Mouse (Mus musculus) lung, embryonic 15.5 days (tissue): Measurements from ENCODE around the gene Fabp6. TPM values are rescaled to one million over a fixed set of nuclear protein-coding genes. Genes with fewer than 3 reads are reported as not detected.

Source experiments
- ATAC-seq: fragments of 200-750 bp; cut with Nextera tagmentation; 2 replicates; pipeline ENCODE4 v1.8.0; 2017; ENCODE audit warnings: moderate number of reproducible peaks, borderline replicate concordance; ENCODE audit not compliant: low FRiP score, low TSS enrichment; ENCODE audit errors: extremely low read depth
- H3K27ac ChIP-seq: fragments of 300-500 bp; sonication (generic); 2 replicates; pipeline ENCODE4 v1.5.1; 2015; ENCODE audit warnings: moderate library complexity, mild to moderate bottlenecking, inconsistent platforms
- H3K27me3 ChIP-seq: fragments of 300-500 bp; sonication (generic); 2 replicates; pipeline ENCODE4 v1.6.1; 2015; ENCODE audit warnings: inconsistent platforms
- H3K36me3 ChIP-seq: fragments of 300-500 bp; sonication (generic); 2 replicates; pipeline ENCODE4 v1.6.1; 2015; ENCODE audit warnings: inconsistent platforms
- H3K4me1 ChIP-seq: fragments of 300-500 bp; sonication (generic); 2 replicates; pipeline ENCODE4 v1.6.1; 2015; ENCODE audit warnings: inconsistent platforms
- H3K4me2 ChIP-seq: fragments of 300-500 bp; sonication (generic); 2 replicates; pipeline ENCODE4 v1.6.1; 2015; ENCODE audit warnings: inconsistent platforms, mild to moderate bottlenecking, moderate library complexity
- H3K4me3 ChIP-seq: fragments of 300-500 bp; sonication (generic); 2 replicates; pipeline ENCODE4 v1.5.1; 2015; ENCODE audit warnings: mild to moderate bottlenecking, inconsistent platforms
- H3K9ac ChIP-seq: fragments of 300-500 bp; sonication (generic); 2 replicates; pipeline ENCODE4 v1.6.1; 2015; ENCODE audit warnings: inconsistent platforms
- H3K9me3 ChIP-seq: fragments of 300-500 bp; sonication (generic); 2 replicates; pipeline ENCODE4 v1.6.1; 2016; ENCODE audit warnings: inconsistent platforms
- WGBS: fragments of 180-500 bp; shearing (Covaris S2); methylation state at CpG from one replicate; pipeline ENCODE4 v1.1.7; 2015; 5-methylcytosine and 5-hydroxymethylcytosine counted together
- polyA plus RNA-seq: library from polyadenylated mRNA; unstranded; fragments of >200 nt; fragmentation: Nextera tagmentation; extraction: Ambion mirVana; gene quantifications from 2 replicates; pipeline ENCODE4 v1.2.1, GENCODE M21; 2015

Gene Fabp6
- polyA plus RNA-seq, 1 experiment from 2014 or later = not detected

DNA sequence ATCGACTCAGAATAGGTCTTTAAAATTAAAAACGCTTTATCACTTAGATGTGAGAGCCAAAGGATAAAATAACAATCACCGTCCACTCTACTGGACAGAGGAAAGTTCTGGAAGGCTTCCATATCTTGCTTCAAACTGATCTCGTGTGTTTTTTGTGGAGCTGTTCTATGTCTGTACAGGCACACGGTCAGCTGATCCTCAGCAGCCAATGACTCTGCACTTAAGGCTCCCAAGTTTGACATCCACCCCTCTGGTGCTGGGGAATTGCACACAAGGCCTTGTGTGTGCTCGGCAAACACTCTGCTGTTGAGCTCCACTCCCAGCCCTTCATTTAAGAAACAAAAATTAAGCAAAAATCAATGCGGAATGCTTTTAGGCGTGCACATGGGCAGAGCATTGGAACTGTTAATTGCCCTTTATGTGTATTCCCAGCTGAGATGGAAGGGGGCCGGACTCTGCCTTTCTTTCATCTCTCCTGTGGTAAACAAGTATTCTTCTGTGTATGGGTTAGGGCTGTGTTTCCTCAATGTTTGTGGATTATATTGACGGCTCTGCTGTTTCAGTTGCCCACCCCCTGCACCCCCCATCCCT lies 37.6 kb downstream of the Fabp6 start:
- ATAC-seq = no peak
- peak overlapping the region; percentile 63; the same call in 1 of the 2 replicates for H3K27ac ChIP-seq
- H3K27me3 ChIP-seq = no peaks in the 10 kb centered on the region
- H3K4me1 ChIP-seq = peaks cover 36% of the 10 kb centered on the region
- no peak overlapping the region for H3K9ac ChIP-seq
- H3K9me3 ChIP-seq = no peaks in the 10 kb centered on the region
- WGBS = 50% methylated on average over 10 of the region's 10 CpGs
- no peak overlapping the region for H3K4me3 ChIP-seq
- H3K4me2 ChIP-seq = no peak overlapping the region
- H3K36me3 ChIP-seq = peaks cover 4% of the 10 kb centered on the region; the same call in 1 of the 2 replicates

DNA sequence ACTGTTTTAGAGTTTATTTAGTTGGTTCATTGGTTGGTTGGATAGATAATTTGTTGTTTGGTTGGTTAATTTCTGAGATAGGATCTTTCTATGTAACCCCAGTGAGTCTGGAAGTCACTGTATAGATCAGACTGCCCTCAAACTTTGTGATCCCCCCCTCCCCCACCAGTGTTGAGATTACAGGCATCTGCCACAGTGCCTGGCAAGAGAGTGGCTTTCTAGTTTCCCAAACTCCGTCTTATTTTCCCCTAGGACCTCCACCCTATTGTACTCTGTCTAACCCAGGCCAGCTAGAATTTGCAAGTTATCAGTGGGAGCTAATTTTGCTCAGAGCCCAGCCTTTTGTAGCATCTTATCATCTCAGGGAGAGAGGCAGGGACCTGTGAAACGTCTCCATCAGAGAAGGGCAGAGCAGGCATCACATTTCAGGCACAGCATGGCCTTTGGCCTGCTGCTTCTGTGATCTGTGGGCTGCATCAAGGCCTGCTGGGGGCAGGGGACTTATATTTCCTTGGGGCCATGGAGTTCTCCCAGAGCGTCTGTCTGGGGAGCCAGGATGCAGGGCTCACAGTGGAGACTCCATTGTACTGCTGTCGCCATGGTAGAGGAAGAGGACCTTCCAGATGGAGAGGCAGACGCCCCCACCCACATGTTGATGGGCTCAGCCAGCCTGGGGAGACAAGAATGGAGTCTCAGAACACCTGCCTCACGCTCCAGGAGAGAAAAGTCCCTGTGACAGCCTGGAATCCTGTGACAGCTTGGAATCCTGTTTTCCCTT lies 41.6 kb downstream of the Fabp6 start:
- H3K4me1 ChIP-seq = peaks cover 13% of the 10 kb centered on the region
- peaks cover 25% of the 10 kb centered on the region for H3K36me3 ChIP-seq
- no peak overlapping the region for H3K27ac ChIP-seq
- H3K4me2 ChIP-seq = no peak overlapping the region
- H3K9ac ChIP-seq = no peak overlapping the region
- 27% methylated on average over 6 of the region's 6 CpGs for WGBS
- no peak overlapping the region for H3K4me3 ChIP-seq
- ATAC-seq = no peak
- no peaks in the 10 kb centered on the region for H3K9me3 ChIP-seq
- no peaks in the 10 kb centered on the region for H3K27me3 ChIP-seq

DNA sequence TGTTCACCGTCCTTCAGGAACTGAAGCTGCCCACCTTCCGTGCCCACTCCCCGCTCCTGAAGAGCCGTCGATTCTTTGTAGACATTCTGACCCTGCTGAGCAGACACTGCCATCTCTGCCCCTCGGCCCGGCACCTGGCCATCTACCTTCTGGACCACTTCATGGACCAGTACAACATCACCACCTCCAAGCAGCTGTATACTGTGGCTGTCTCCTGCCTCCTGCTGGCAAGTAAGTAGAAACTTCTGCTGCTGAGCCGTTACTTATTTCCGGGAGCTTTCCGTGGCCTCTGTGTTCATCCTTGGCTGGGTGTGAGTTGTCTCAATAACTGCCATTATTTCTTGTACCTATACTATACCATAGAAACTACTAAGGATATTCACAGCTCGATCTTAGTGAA lies 44.8 kb downstream of the Fabp6 start:
- Histone ChIP-seq H3K9ac (no peak overlapping the region), H3K4me3 (no peak overlapping the region), H3K27me3 (no peaks in the 10 kb centered on the region), H3K4me1 (no peaks in the 10 kb centered on the region), H3K27ac (no peak overlapping the region), H3K9me3 (no peaks in the 10 kb centered on the region), H3K36me3 (peaks cover 26% of the 10 kb centered on the region), H3K4me2 (no peak overlapping the region)
- 80% methylated on average over 11 of the region's 11 CpGs for WGBS
- ATAC-seq = no peak

DNA sequence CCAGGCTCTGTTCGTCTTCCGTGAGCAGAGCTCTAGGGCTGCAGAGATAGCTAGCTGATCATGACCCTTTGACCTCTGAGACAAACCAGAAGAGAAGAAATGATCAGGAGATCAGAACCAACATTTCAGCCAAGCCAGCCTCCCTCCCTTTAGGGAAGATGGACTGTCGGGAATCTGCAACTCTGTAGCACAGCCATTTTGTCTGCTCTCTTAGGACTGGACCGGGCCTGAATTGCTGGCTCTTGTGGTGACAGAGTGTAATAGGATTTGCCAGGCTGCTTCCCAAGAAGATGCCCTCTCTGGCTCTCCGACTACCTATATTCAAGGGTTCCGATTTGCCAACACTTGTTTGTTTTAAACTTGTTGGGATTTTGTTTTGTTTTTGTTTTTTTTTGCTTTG lies 48.7 kb downstream of the Fabp6 start:
- no peak overlapping the region; the same call in 1 of the 2 replicates for H3K27ac ChIP-seq
- 85% methylated on average over 6 of the region's 6 CpGs for WGBS
- no peak for ATAC-seq
- H3K9ac ChIP-seq = no peak overlapping the region
- H3K4me2 ChIP-seq = no peak overlapping the region
- peaks cover 32% of the 10 kb centered on the region for H3K4me1 ChIP-seq
- no peaks in the 10 kb centered on the region for H3K27me3 ChIP-seq
- H3K36me3 ChIP-seq = peaks cover 12% of the 10 kb centered on the region
- no peak overlapping the region for H3K4me3 ChIP-seq
- no peaks in the 10 kb centered on the region for H3K9me3 ChIP-seq

DNA sequence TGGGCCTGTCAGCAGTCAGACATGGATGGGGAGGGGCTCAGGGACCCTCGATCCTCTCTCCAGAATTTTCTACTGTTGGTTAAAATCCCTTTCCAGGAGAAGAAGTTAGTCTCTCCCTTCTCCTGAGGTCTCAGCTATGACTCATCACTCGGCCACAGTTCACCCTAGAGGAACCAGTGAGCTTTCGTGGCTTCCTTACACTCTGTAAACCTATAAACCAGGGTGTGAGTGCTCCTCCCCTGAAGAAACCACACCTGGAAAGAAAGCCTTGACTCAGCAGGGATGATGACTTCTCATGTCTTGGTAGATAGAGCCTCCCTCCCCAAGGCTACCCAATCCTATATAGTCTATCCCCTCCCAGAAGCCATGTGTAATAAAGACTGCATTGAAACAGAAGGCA lies 49.6 kb downstream of the Fabp6 start:
- H3K27ac ChIP-seq = no peak overlapping the region
- no peaks in the 10 kb centered on the region for H3K27me3 ChIP-seq
- H3K36me3 ChIP-seq = 0 out of 2 replicates have a peak, but pooled peaks cover 7% of the 10 kb centered on the region
- H3K9me3 ChIP-seq = no peaks in the 10 kb centered on the region
- no peak overlapping the region for H3K9ac ChIP-seq
- peaks cover 41% of the 10 kb centered on the region for H3K4me1 ChIP-seq
- no peak overlapping the region for H3K4me2 ChIP-seq
- ATAC-seq = no peak
- no peak overlapping the region for H3K4me3 ChIP-seq
- WGBS = 80% methylated on average over 3 of the region's 3 CpGs

DNA sequence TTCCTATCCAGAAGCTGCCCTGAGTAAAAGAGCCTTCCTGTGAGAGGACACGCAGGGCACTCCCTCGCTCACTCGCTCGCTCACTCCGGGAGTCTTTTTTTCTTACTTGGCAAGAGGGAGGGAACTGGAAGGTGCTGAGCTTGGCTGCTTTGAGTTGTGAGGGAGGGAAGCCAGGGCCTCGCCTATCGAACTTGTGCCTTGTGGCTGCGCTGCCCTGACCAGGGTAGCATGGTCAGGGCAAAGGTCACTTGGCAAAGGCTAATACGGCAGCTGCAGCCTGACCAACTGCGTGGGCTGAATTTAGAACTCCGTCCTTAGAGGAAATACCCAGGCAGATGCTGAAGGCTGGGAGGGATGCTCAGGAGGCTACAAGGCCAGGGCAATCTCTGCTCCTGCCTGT lies 51.6 kb downstream of the Fabp6 start:
- Histone ChIP-seq H3K27ac (peak overlapping the region; percentile 92), H3K9ac (no peak overlapping the region), H3K36me3 (0 out of 2 replicates have a peak, but pooled peaks cover 2% of the 10 kb centered on the region), H3K4me2 (peak overlapping the region; percentile 3; the same call in 1 of the 2 replicates), H3K4me1 (peaks cover 54% of the 10 kb centered on the region), H3K27me3 (no peaks in the 10 kb centered on the region), H3K4me3 (no peak overlapping the region), H3K9me3 (no peaks in the 10 kb centered on the region)
- WGBS = 18% methylated on average over 11 of the region's 11 CpGs
- ATAC-seq = no peak

DNA sequence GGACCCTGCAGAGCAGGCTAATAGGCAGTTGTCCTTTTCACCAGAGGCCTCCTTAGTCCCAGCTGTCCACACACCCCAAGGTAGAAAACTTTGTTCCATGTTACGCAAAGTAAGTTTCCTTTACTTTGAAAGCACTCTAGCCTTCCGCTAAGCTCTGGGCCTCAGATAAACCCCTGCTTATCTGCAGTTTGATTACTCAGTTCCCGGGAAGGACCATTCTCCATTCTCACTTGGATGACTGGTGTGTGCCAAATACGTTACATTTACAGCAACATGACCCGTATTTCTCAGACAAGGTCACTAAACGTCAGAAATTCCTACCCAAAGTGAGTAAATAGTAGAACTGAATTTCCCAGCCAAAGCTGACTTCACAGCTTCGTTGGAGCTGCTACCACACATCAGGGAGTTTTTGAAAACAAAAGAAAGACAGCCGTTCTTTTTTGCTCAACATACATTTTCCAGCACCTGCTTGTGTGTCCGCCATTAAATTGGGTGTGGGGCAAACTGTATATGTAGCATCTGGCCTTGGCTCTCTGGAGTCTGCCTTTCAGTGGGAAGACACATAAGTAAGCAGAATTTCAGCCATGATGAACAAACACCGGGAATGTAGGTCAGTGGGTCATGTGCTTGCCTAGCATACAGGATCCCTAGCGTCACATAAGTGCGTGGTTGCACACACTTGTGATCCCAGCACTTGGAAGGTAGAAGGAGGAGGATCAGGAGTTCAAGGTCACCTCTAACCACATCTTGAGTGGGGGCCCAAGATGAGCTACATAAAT lies 52.5 kb downstream of the Fabp6 start:
- Histone ChIP-seq H3K36me3 (peaks cover 3% of the 10 kb centered on the region; the same call in 1 of the 2 replicates), H3K27me3 (no peaks in the 10 kb centered on the region), H3K4me1 (peaks cover 57% of the 10 kb centered on the region), H3K9ac (no peak overlapping the region), H3K27ac (peak overlapping the region; percentile 92), H3K4me3 (no peak overlapping the region), H3K4me2 (peak overlapping the region; percentile 3; the same call in 1 of the 2 replicates), H3K9me3 (no peaks in the 10 kb centered on the region)
- 20% methylated on average over 12 of the region's 12 CpGs for WGBS
- ATAC-seq = peak; percentile 44; the same call in 1 of the 2 replicates

DNA sequence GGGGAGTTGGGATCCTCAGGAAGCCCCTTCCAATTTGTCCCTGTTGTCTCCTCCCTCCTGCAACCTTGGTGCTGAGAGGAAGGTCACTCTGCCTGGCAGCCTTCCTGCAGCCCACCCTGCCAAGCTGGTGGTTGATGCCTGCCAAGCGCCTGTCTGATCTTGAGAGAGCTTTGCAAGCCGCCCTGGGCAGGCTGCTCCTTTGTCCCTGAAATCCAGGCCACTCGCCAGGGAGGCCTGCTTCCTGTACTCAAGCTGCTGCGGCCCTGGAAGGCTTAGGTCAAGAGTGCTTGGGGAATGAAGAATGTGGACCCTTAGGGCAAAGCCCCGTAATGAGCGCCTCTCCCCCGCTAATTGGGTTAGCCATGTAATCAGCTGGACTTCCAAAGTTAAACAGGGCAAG lies 53.2 kb downstream of the Fabp6 start:
- whole genome bisulfite sequencing = 5% methylated on average over 7 of the region's 7 CpGs
- peak; percentile 68; the same call in 1 of the 2 replicates for ATAC-seq
- H3K4me1 ChIP-seq = peaks cover 60% of the 10 kb centered on the region

DNA sequence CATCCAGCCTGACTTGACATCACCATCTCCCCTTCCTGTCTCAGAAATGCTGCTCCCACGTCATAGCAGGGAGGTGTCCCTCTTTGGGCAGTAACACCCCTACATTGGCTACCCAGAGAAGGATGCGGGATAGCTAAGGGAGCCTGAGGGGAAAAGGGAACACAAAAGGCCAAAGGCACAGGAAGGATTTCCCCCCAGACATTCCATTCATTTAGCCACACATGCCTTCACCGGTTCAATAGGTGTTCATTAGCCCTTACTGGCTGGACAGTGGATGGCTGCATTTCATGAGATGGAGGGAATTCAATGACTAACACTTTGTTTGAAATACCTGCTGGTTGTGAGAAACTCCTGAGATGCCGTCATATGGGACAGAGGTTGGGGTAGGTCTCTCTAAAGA lies 54.7 kb downstream of the Fabp6 start:
- no peaks in the 10 kb centered on the region for H3K9me3 ChIP-seq
- H3K27ac ChIP-seq = peak overlapping the region; percentile 92
- H3K4me1 ChIP-seq = peaks cover 66% of the 10 kb centered on the region
- H3K4me2 ChIP-seq = no peak overlapping the region
- H3K27me3 ChIP-seq = no peaks in the 10 kb centered on the region
- WGBS = 57% methylated on average over 4 of the region's 4 CpGs
- peaks cover 7% of the 10 kb centered on the region; the same call in 1 of the 2 replicates for H3K36me3 ChIP-seq
- H3K4me3 ChIP-seq = no peak overlapping the region
- no peak for ATAC-seq
- H3K9ac ChIP-seq = no peak overlapping the region

More for the DNA sequence above, 53.2 kb downstream of the Fabp6 start:
- Histone ChIP-seq H3K9ac (0 out of 2 replicates have a peak overlapping the region, but pooled peaks have one; percentile 0), H3K27ac (peak overlapping the region; percentile 92), H3K4me3 (no peak overlapping the region), H3K27me3 (no peaks in the 10 kb centered on the region), H3K36me3 (peaks cover 7% of the 10 kb centered on the region; the same call in 1 of the 2 replicates), H3K4me2 (peak overlapping the region; percentile 0; the same call in 1 of the 2 replicates), H3K9me3 (no peaks in the 10 kb centered on the region)
